Mouse (Mus musculus) gastrocnemius, adult 18-20 months (tissue): ENCODE results near the gene Pask. TPM values are rescaled to one million over a fixed set of nuclear protein-coding genes. Genes with fewer than 3 reads are reported as not detected.

Source experiments
- DNase-seq: peaks from one replicate; pipeline ENCODE4 v3.0.0; 2021; ENCODE audit warnings: low spot score
- microRNA-seq: library from miRNA; unstranded; fragments of <30 nt; microRNA quantifications from one replicate; pipeline ENCODE4 v1.2.0, GENCODE M21; 2021
- total RNA-seq, 2 experiments: library from RNA; stranded (reverse); gene quantifications; 2 replicates each; pipeline ENCODE4 v1.2.3; 2021

The Pask gene
- total RNA-seq, 2 experiments from 2014 or later, result 0.07 to 0.32 TPM

- no peak for DNase-seq
Observed at GRCm38 (mm10) chr1:93289678-93290214, 53.5 kb downstream of the Pask start.

GRCm38 (mm10) chr1:93277041-93277440 lies 66.2 kb downstream of the Pask start:
- DNase-seq, result no peak

GRCm38 (mm10) chr1:93275561-93275960 lies 67.7 kb downstream of the Pask start:
- no peak for DNase-seq

GRCm38 (mm10) chr1:93272409-93272821 lies 70.9 kb downstream of the Pask start:
- no peak for DNase-seq

- DNase-seq, result no peak
Observed at GRCm38 (mm10) chr1:93271751-93272150, 71.5 kb downstream of the Pask start.

- DNase-seq, result no peak
Observed at GRCm38 (mm10) chr1:93270516-93271240, 72.6 kb downstream of the Pask start.

GRCm38 (mm10) chr1:93268246-93268645 lies 75.0 kb downstream of the Pask start:
- no peak for DNase-seq

GRCm38 (mm10) chr1:93267207-93267606 lies 76.1 kb downstream of the Pask start:
- DNase-seq, result no peak

Small RNA genes lying within 50 kb of the gene (microRNA-seq; reads per million reads assigned to microRNA genes)
- not detected for gene Mir6345
- gene Mir6901, result not detected
- gene Mir6902, result not detected

Other genes with a start within 250 kb of the Pask start
- 1 to 10 TPM in 1 of 2 experiments, under 1 TPM in 1; 0.96 to 2.4 TPM for gene Kif1a, start 241.5 kb downstream of the Pask start, total RNA-seq
- gene Agxt, start 208.2 kb downstream of the Pask start, total RNA-seq, result not detected
- not detected for gene 2310007B03Rik, start 182.5 kb downstream of the Pask start, total RNA-seq
- gene Crocc2, start 174.8 kb downstream of the Pask start, total RNA-seq, result not detected
- gene Sned1, start 107.6 kb downstream of the Pask start, total RNA-seq, result 1 to 10 TPM; 3.7 to 4.1 TPM
- 10 to 100 TPM in 1 of 2 experiments, 1 to 10 TPM in 1; 9.3 to 10.0 TPM for gene Mterf4, start 37.6 kb downstream of the Pask start, total RNA-seq
- 10 to 100 TPM; 16.2 to 21.0 TPM for gene Ppp1r7, start 628 bp downstream of the Pask start, total RNA-seq
- gene Ano7, start 30.4 kb upstream of the Pask start, total RNA-seq, result not detected
- 100 to 1,000 TPM; 341 to 345 TPM for gene Hdlbp, start 135.3 kb upstream of the Pask start, total RNA-seq
- gene Farp2, start 168.6 kb upstream of the Pask start, total RNA-seq, result 10 to 100 TPM; 13.1 to 13.7 TPM